Mouse (Mus musculus) lung, adult 2 months (tissue): ENCODE results near the gene Adh5. TPM values are rescaled to one million over a fixed set of nuclear protein-coding genes. Genes with fewer than 3 reads are reported as not detected.
A peak's percentile ranks its signal among the peaks of the same experiment; 100 is the strongest.

Experiments
- DNase-seq: peaks from one replicate; pipeline ENCODE4 v3.0.0; 2022
- H3K4me1 ChIP-seq: fragments of 200-500 bp; 2 replicates; pipeline ENCODE4 v1.6.1; 2011; ENCODE audit warnings: low read length; ENCODE audit not compliant: control insufficient read depth, insufficient read depth
- H3K4me3 ChIP-seq: fragments of 200-500 bp; replicated peaks from 2 replicates; pipeline ENCODE3; 2011; ENCODE audit warnings: low read depth, mild to moderate bottlenecking, control low read depth, low read length; ENCODE audit errors: extremely low read depth
- CTCF ChIP-seq: fragments of 200-500 bp; IDR thresholded peaks from 2 replicates; pipeline ENCODE4 v1.5.1; 2011; ENCODE audit warnings: mild to moderate bottlenecking, low read length, control low read depth; ENCODE audit not compliant: insufficient read depth
- POLR2A ChIP-seq: fragments of 200-500 bp; IDR thresholded peaks from 2 replicates; pipeline ENCODE4 v1.6.1; 2011; ENCODE audit warnings: low read depth, mild to moderate bottlenecking, control low read depth, low read length, borderline replicate concordance; ENCODE audit errors: extremely low read depth
- WGBS: fragments of 180-500 bp; shearing (Covaris S2); methylation state at CpG from one replicate; pipeline ENCODE4 v1.1.7; 2018; 5-methylcytosine and 5-hydroxymethylcytosine counted together
- polyA plus RNA-seq: library from polyadenylated mRNA; depleted of rRNA; stranded (reverse); fragments of >200 nt; gene quantifications from 2 replicates; pipeline ENCODE4 v1.2.3, GENCODE M21; 2012

The Adh5 gene
- polyA plus RNA-seq, 1 experiment, result 29.3 TPM

GRCm38 (mm10) chr3:138423664-138424063 is 19.2 kb upstream of the Adh5 start:
- DNase-seq, result no peak
- WGBS, result 63% methylated on average over 2 of the region's 2 CpGs
- no peak overlapping the region for H3K4me3 ChIP-seq
- TF ChIP-seq POLR2A (no peak), CTCF (no peak)
- H3K4me1 ChIP-seq, result no peaks in the 10 kb centered on the region

GRCm38 (mm10) chr3:138424247-138424646 is 18.6 kb upstream of the Adh5 start:
- WGBS, result 68% methylated on average over 4 of the region's 4 CpGs
- H3K4me3 ChIP-seq, result no peak overlapping the region
- H3K4me1 ChIP-seq, result no peaks in the 10 kb centered on the region
- TF ChIP-seq POLR2A, result no peak
- TF ChIP-seq CTCF, result no peak
- DNase-seq, result no peak

GRCm38 (mm10) chr3:138430360-138430976 is 12.4 kb upstream of the Adh5 start:
- Histone ChIP-seq H3K4me1 (no peaks in the 10 kb centered on the region), H3K4me3 (no peak overlapping the region)
- no peak for DNase-seq
- 40% methylated on average over 6 of the region's 6 CpGs for WGBS
- TF ChIP-seq CTCF (no peak), POLR2A (no peak)

GRCm38 (mm10) chr3:138431835-138432234 is 11.1 kb upstream of the Adh5 start:
- TF ChIP-seq CTCF (peak; percentile 14; the same call in 1 of the 2 replicates), POLR2A (no peak)
- H3K4me3 ChIP-seq, result no peak overlapping the region
- 62% methylated on average over 2 of the region's 2 CpGs for WGBS
- H3K4me1 ChIP-seq, result no peaks in the 10 kb centered on the region
- no peak for DNase-seq

GRCm38 (mm10) chr3:138438716-138439115 is 4.2 kb upstream of the Adh5 start:
- H3K4me1 ChIP-seq, result no peaks in the 10 kb centered on the region
- no peak overlapping the region for H3K4me3 ChIP-seq
- 78% methylated on average over 3 of the region's 3 CpGs for WGBS
- DNase-seq, result no peak
- no peak for TF ChIP-seq POLR2A
- TF ChIP-seq CTCF, result no peak

- TF ChIP-seq CTCF, result no peak
- TF ChIP-seq POLR2A, result no peak
- Histone ChIP-seq H3K4me3 (peak overlapping the region; percentile 82), H3K4me1 (no peaks in the 10 kb centered on the region)
- 2% methylated on average over 9 of the region's 9 CpGs for whole genome bisulfite sequencing
- DNase-seq, result no peak
These were observed 690 bp upstream of the Adh5 start for GRCm38 (mm10) chr3:138442203-138442602.

GRCm38 (mm10) chr3:138443465-138443771 is 525 bp downstream of the Adh5 start:
- DNase-seq, result no peak
- 3% methylated on average over 9 of the region's 9 CpGs for WGBS
- TF ChIP-seq CTCF (no peak), POLR2A (no peak)
- Histone ChIP-seq H3K4me1 (no peaks in the 10 kb centered on the region), H3K4me3 (peak overlapping the region; percentile 83)

GRCm38 (mm10) chr3:138448077-138448860 is 5.4 kb downstream of the Adh5 start:
- 70% methylated on average over 12 of the region's 12 CpGs for WGBS
- Histone ChIP-seq H3K4me3 (no peak overlapping the region), H3K4me1 (no peaks in the 10 kb centered on the region)
- TF ChIP-seq CTCF (no peak), POLR2A (no peak)
- DNase-seq, result no peak

GRCm38 (mm10) chr3:138452169-138452568 is 9.3 kb downstream of the Adh5 start:
- DNase-seq, result no peak
- no peak overlapping the region for H3K4me3 ChIP-seq
- WGBS, result 85% methylated on average over 10 of the region's 10 CpGs
- H3K4me1 ChIP-seq, result no peaks in the 10 kb centered on the region
- TF ChIP-seq CTCF (no peak), POLR2A (no peak)

- TF ChIP-seq POLR2A (no peak), CTCF (no peak)
These were observed 11.3 kb downstream of the Adh5 start for GRCm38 (mm10) chr3:138454234-138454633.

More at GRCm38 (mm10) chr3:138454234-138454633, 11.3 kb downstream of the Adh5 start:
- Histone ChIP-seq H3K4me1 (no peaks in the 10 kb centered on the region), H3K4me3 (no peak overlapping the region)
- WGBS, result 81% methylated on average over 1 of the region's 1 CpGs
- no peak for DNase-seq
